Mouse (Mus musculus) myocyte (in vitro differentiated cells): ENCODE data around the gene Opa3.

Source experiments
- E2F4 ChIP-seq: IDR thresholded peaks from one replicate; pipeline ENCODE4 v1.6.1; 2011; ENCODE audit warnings: mild to moderate bottlenecking, control low read depth, moderate library complexity; ENCODE audit not compliant: insufficient read depth
- MYOD1 ChIP-seq, 3 experiments: IDR thresholded peaks; one replicate each; pipeline ENCODE4 v1.6.1; 2011; ENCODE audit warnings: control low read depth in 2 of 3, low read depth in 2 of 3, mild to moderate bottlenecking in 2 of 3, moderate library complexity in 1 of 3; ENCODE audit not compliant: insufficient read length in 2 of 3, control insufficient read depth in 1 of 3
- POLR2A ChIP-seq: IDR thresholded peaks from one replicate; pipeline ENCODE4 v1.6.1; 2011; ENCODE audit warnings: low read depth, mild to moderate bottlenecking, control low read depth, moderate library complexity; ENCODE audit not compliant: insufficient read length

DNA sequence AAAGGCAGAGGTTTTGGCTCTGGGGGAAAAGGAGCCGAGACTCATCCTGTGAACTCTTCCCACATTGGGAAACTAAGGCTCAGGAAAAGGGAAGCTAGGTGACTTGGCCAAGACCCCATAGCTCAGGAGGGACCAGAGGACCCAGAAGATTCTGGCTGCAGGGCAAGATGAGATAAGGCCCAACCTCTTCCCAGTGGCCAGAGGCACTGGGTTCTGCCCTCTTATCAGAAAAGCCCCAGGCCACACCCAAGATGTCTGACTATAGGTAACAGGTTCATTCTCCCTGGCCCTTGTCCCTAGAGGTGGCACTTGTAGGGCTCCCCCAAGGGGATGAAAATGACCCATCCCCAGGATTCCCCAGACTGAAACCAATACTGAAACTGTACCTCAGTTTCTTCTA lies 18.7 kb downstream of the Opa3 start:
- TF ChIP-seq MYOD1 (IDR thresholded peaks at IDR 0.05; ENCODE audit: control insufficient read depth in 1 of 3, insufficient read length in 2 of 3, low read depth in 2 of 3) (no peak), POLR2A (no peak), E2F4 (no peak)
